Mouse (Mus musculus) liver, embryonic 15.5 days (tissue): ENCODE measurements around the gene Mpig6b. TPM values are rescaled to one million over a fixed set of nuclear protein-coding genes. Genes with fewer than 3 reads are reported as not detected.
A peak's percentile ranks its signal among the peaks of the same experiment; 100 is the strongest.

Experiments
- ATAC-seq: fragments of 200-750 bp; cut with Nextera tagmentation; 2 replicates; pipeline ENCODE4 v1.8.0; 2017; ENCODE audit warnings: moderate number of reproducible peaks, mild to moderate bottlenecking, moderate library complexity; ENCODE audit not compliant: insufficient read depth
- H3K27ac ChIP-seq: fragments of 300-500 bp; sonication (generic); replicated peaks from 2 replicates; pipeline ENCODE4 v1.5.1; 2015; ENCODE audit warnings: mild to moderate bottlenecking, inconsistent platforms
- H3K27me3 ChIP-seq: fragments of 300-500 bp; sonication (generic); 2 replicates; pipeline ENCODE4 v1.6.1; 2015; ENCODE audit warnings: mild to moderate bottlenecking, inconsistent platforms
- H3K36me3 ChIP-seq: fragments of 300-500 bp; sonication (generic); replicated peaks from 2 replicates; pipeline ENCODE4 v1.6.1; 2015; ENCODE audit warnings: moderate library complexity, mild to moderate bottlenecking, inconsistent platforms
- H3K4me1 ChIP-seq: fragments of 300-500 bp; sonication (generic); replicated peaks from 2 replicates; pipeline ENCODE4 v1.6.1; 2015; ENCODE audit warnings: inconsistent platforms
- H3K4me2 ChIP-seq: fragments of 300-500 bp; sonication (generic); 2 replicates; pipeline ENCODE4 v1.6.1; 2015; ENCODE audit warnings: moderate library complexity, mild to moderate bottlenecking, inconsistent platforms
- H3K4me3 ChIP-seq: fragments of 300-500 bp; sonication (generic); replicated peaks from 2 replicates; pipeline ENCODE4 v1.5.1; 2015; ENCODE audit warnings: mild to moderate bottlenecking, inconsistent platforms
- H3K9ac ChIP-seq: fragments of 300-500 bp; sonication (generic); 2 replicates; pipeline ENCODE4 v1.6.1; 2015; ENCODE audit warnings: moderate library complexity, mild to moderate bottlenecking, inconsistent platforms
- H3K9me3 ChIP-seq: fragments of 300-500 bp; sonication (generic); replicated peaks from 2 replicates; pipeline ENCODE4 v1.6.1; 2016; ENCODE audit warnings: inconsistent platforms
- whole genome bisulfite sequencing: fragments of 180-500 bp; shearing (Covaris S2); methylation state at CpG from one replicate; pipeline ENCODE4 v1.1.7; 2015; ENCODE audit warnings: mixed read lengths; ENCODE audit not compliant: insufficient replicate concordance; 5-methylcytosine and 5-hydroxymethylcytosine counted together
- polyA plus RNA-seq: library from polyadenylated mRNA; unstranded; fragments of >200 nt; fragmentation: Nextera tagmentation; extraction: Ambion mirVana; gene quantifications from 2 replicates; pipeline ENCODE4 v1.2.1, GENCODE M21; 2015

Gene Mpig6b
- polyA plus RNA-seq, 1 experiment from 2014 or later = 3.2 TPM

DNA sequence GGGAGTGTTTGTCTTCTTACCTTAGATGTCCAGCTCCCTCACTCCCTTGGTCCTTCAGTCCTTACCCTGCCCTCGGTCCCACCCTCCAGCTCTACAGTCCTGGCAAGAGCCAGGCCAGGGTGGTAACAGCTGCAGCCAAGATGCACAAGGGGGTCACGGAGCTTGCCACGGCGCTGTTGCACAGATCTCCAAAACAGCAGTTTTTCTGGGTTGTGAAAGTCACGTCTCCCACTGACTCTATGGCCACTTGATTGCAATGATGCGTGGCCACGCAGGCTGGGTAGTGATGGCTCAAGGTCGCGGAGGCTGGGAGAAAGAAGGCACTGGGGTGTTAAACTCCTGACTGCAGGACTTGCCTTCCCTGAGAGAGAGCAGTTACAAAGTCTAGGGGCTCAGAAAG lies 5.5 kb upstream of the Mpig6b start:
- peaks cover 52% of the 10 kb centered on the region for H3K27me3 ChIP-seq
- no peak overlapping the region for H3K27ac ChIP-seq
- no peak for ATAC-seq
- peaks cover 14% of the 10 kb centered on the region for H3K4me1 ChIP-seq
- no peak overlapping the region for H3K4me2 ChIP-seq
- no peaks in the 10 kb centered on the region for H3K36me3 ChIP-seq
- no peaks in the 10 kb centered on the region for H3K9me3 ChIP-seq
- H3K9ac ChIP-seq = no peak overlapping the region
- 67% methylated on average over 9 of the region's 9 CpGs for WGBS
- no peak overlapping the region for H3K4me3 ChIP-seq

DNA sequence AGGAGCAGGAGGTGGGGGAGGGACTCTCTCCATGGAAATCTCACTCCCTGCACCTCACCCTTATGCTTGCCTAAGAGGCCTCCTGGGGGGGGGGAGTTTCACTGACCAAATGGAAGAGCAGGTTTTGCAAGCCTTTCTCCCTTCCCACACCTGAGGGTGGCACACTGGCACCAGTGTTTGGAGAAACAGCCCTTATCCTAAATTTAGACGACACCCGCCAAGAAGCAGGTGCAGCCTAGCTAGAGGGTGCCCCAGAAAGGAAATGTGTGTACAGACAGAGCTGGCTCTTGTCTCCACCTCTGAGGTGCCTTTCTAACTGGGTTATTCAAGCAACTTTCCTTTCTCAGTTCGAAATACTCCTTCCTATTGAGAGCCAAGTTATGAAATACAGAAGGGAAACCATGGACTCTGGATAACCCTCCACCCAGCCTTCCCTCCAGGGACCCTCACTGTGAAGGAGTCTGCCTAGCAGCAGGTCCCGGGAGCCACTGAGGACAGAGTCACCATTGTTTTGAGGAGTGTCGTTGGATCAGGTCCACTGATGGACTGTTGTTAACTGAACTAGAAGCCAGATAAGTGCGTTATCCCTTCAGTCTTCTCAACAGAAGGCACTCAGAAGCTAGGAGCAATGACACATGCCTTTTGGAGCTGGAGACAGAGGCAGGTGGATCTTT lies 4.7 kb upstream of the Mpig6b start:
- ATAC-seq = no peak

DNA sequence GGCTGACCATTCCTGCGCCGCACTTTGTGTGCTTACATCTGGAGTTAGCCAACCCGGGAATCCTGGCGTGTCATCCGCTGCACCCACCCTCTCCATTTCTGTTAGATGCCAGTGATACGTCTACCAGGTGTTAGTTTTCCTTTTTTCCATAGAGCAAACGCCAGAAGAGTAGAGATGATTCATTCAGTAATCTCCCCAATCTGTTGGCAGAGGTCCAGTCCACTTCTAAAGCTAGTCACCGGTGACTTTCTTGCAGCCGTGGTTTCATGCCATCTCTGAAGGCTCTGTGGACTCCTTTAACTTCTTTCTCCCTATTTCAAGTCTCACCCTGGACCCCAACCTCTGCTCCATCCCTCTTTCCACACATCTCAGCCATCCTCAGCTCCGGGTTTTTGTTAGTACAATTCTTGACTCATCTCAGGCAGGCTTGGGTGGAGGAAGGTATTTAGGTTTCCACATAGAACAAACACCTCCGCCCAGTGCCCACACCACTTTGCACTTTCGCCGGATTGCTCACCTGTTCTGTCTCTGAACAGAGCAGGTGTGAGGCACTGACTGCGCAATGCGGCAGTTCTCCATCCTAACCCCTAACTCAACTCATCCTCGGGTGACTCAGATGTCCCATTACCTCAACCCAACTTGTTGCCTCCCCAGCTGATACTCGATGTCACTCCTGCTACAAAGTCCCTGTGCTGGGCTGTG lies 2.4 kb upstream of the Mpig6b start:
- no peak overlapping the region for H3K4me3 ChIP-seq
- no peaks in the 10 kb centered on the region for H3K9me3 ChIP-seq
- no peak overlapping the region for H3K9ac ChIP-seq
- H3K27ac ChIP-seq = no peak overlapping the region
- WGBS = 67% methylated on average over 17 of the region's 17 CpGs
- H3K4me2 ChIP-seq = no peak overlapping the region
- H3K27me3 ChIP-seq = peaks cover 75% of the 10 kb centered on the region
- peaks cover 31% of the 10 kb centered on the region for H3K4me1 ChIP-seq
- no peaks in the 10 kb centered on the region for H3K36me3 ChIP-seq
- no peak for ATAC-seq

More for the DNA sequence above, 4.7 kb upstream of the Mpig6b start:
- peaks cover 17% of the 10 kb centered on the region for H3K4me1 ChIP-seq
- no peak overlapping the region for H3K4me2 ChIP-seq
- no peak overlapping the region for H3K4me3 ChIP-seq
- H3K9me3 ChIP-seq = no peaks in the 10 kb centered on the region
- no peak overlapping the region for H3K9ac ChIP-seq
- H3K36me3 ChIP-seq = no peaks in the 10 kb centered on the region
- H3K27me3 ChIP-seq = peaks cover 60% of the 10 kb centered on the region
- WGBS = 33% methylated on average over 6 of the region's 6 CpGs
- H3K27ac ChIP-seq = no peak overlapping the region

DNA sequence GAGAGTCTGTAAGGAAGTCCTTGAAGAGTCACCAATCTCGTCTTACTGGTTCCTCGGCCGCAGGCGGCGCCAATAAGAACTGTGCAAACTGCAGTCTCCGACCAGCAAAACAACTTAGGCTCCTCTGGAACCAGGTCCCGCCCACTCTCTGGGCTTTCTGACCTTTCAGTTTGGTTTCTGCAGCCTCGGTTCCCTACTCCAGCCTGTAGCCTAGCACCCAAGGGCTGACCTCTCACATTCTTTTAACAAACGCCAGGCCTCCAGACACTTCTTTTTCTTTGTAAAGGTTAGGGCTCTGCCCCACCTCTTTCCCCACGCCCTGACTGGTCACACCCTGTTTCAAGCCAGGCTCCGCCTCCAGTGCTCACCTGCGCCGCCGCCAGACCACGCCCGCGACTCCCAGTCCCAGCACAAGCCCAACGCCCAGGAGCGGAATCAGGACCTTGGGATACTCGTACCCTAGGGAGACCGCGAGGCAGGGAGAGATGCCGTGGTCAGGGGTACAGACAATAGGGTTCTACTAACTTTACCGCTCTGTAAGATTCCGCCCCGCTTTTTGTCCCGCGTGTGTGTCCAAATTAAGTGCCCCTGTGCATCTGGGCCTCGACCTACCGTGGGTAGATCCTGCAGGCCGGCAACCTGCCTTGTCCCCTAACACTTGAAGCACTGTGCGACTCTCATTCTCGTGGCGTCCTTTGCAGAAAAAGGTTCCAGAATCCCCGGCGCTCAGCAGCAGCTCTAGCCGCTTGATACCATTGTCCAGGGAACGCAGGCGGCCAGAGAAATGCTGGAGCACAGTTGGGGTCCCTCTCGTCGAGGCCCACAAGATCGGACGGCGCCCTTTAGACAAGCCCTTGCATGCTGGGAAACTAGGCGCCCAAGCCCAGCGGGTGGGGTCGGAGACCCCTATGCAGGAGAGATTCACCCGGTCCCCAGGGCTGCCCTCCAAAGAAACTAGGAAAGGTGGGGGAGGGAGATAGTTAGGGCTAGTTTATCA lies 735 bp downstream of the Mpig6b start, which contains the start of gene Ly6g6c:
Gene Ly6g6c, plus strand, starts transcription at position 438 of the 997 bp plus-strand sequence.
- Histone ChIP-seq H3K4me2 (peak within 1 kb of the TSS; percentile 71), H3K4me3 (peak within 1 kb of the TSS; percentile 37), H3K9me3 (no peaks in the 10 kb centered on the region), H3K27ac (no peak within 1 kb of the TSS), H3K4me1 (peaks cover 38% of the 10 kb centered on the region), H3K36me3 (no peaks in the 10 kb centered on the region), H3K9ac (no peak within 1 kb of the TSS; the same call in 1 of the 2 replicates), H3K27me3 (peaks cover 81% of the 10 kb centered on the region)
- under 1% methylated on average over 48 of the region's 48 CpGs for WGBS
- 0 out of 2 replicates have a peak, but pooled peaks have one; percentile 14 for ATAC-seq

DNA sequence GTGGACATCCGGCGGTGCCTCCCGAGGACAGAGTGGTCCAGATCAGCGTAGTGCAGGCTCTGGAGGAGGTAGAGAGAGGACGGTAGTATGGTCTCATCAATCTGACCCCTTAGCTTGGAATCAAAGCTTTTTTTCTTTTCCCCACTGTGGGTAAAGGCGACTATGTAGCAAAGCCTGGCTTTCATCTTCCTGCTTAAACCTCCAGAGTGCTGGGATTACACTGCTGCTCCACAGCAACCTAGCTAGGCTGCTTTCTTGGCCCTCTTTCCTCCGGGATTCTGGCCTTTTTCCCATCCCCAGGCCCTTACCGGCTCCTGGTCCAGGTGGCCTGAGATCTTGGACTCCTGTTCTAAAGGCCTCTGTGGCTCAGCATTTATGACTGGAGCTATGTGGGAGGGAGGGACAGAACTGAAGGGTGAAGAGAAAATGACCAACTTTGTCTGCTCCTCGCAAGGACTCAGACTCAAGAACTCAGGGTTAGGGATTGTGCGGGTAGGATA lies 1.6 kb downstream of the Mpig6b start:
- 28% methylated on average over 10 of the region's 10 CpGs for WGBS
- Histone ChIP-seq H3K27ac (no peak overlapping the region), H3K4me3 (peak overlapping the region; percentile 37)

DNA sequence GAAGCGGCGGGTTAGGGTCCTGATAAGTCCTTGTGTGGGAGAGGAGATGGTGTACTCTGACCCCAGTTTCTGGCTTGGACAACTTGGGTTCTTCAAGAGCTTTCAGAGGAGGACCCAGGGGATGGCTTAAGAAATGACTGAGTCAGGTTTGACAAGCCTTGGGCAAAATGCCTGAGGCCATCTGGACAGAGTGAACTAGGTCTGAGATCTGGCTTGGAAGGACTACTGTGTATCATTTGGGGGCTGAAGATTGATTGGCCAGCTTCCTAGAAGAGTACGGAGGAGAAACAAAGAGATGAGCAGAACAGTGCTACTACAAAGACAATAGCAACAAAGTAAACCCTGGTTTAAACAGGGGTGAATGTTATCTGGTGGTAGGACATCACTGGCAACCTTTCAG lies 2.5 kb downstream of the Mpig6b start:
- Histone ChIP-seq H3K27ac (no peak overlapping the region), H3K27me3 (peaks cover 75% of the 10 kb centered on the region), H3K9me3 (no peaks in the 10 kb centered on the region), H3K4me1 (peaks cover 56% of the 10 kb centered on the region), H3K4me3 (no peak overlapping the region), H3K4me2 (no peak overlapping the region), H3K36me3 (peaks cover 1% of the 10 kb centered on the region), H3K9ac (no peak overlapping the region)
- ATAC-seq = no peak
- 68% methylated on average over 3 of the region's 3 CpGs for WGBS

More for the DNA sequence above, 1.6 kb downstream of the Mpig6b start:
- peaks cover 46% of the 10 kb centered on the region for H3K4me1 ChIP-seq
- ATAC-seq = no peak
- no peaks in the 10 kb centered on the region for H3K36me3 ChIP-seq
- H3K4me2 ChIP-seq = peak overlapping the region; percentile 71
- no peak overlapping the region for H3K9ac ChIP-seq
- peaks cover 85% of the 10 kb centered on the region for H3K27me3 ChIP-seq
- H3K9me3 ChIP-seq = no peaks in the 10 kb centered on the region

DNA sequence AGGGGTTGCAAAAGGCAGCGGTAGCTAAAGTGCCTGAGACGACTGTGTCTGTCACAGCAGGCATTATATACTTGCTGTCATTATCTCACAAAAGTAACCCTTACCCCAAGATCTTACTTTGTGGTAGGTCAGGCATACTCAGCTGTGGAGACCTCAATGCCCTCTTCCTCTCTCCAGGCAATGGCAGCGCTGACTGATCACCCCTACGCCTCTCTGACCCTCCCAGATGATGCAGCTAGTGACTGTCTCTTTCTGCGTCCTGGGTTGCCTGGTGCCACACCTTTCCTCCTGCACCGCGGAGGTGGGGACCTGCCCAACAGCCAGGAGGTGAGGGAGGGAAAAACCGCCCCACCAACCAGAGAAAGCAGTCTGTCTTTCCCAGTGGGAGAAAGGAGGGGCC lies 4.7 kb downstream of the Mpig6b start:
- peaks cover 53% of the 10 kb centered on the region for H3K27me3 ChIP-seq
- H3K4me1 ChIP-seq = peaks cover 65% of the 10 kb centered on the region
- H3K4me2 ChIP-seq = no peak overlapping the region
- H3K36me3 ChIP-seq = peaks cover 21% of the 10 kb centered on the region
- WGBS = 77% methylated on average over 8 of the region's 8 CpGs
- H3K4me3 ChIP-seq = no peak overlapping the region
- ATAC-seq = no peak
- H3K9me3 ChIP-seq = no peaks in the 10 kb centered on the region
- no peak overlapping the region for H3K27ac ChIP-seq
- H3K9ac ChIP-seq = no peak overlapping the region

DNA sequence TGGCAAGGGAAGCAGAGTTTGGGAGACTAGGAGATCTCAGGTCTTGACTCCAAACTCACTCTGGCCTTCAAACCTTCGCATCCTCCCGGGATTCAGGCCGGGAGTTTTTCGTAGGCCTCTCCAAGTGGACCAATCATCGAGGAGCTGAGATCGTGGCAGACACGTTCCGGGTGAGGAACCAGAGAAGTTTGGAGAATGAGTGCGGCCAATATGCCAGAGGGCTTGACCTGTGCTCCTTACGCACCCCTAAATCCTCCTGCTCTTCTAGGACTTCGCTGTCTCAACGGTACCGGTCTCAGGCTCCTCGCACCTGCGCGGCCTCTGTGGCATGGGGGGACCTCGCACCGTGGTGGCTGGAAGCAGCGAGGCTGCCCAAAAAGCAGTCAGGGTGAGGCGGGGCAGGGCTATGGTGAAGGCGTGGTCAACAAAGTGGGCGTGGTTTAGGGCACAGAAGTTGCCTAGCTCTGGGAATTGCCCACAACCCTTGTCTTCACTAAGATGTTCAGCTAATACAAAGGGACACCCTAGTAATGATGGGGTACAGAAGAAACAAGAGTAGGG lies 5.2 kb downstream of the Mpig6b start:
- Histone ChIP-seq H3K36me3 (peaks cover 26% of the 10 kb centered on the region), H3K9me3 (no peaks in the 10 kb centered on the region), H3K27me3 (peaks cover 49% of the 10 kb centered on the region), H3K4me3 (no peak overlapping the region), H3K4me1 (peaks cover 66% of the 10 kb centered on the region), H3K9ac (no peak overlapping the region), H3K27ac (no peak overlapping the region), H3K4me2 (no peak overlapping the region)
- WGBS = 67% methylated on average over 22 of the region's 22 CpGs
- ATAC-seq = no peak

DNA sequence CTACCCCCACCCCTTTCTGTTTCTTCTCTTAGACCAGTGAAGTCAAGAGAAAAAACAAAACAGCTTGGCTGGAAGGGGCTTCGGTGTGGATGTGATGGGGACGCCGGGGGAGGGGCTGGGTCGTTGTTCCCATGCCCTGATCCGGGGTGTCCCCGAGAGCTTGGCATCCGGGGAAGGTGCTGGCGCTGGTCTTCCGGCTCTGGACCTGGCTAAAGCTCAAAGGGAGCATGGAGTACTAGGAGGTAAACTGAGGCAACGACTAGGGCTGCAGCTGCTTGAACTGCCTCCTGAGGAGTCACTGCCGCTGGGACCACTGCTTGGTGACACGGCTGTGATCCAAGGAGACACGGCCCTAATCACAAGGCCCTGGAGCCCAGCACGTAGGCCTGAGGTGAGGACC lies 5.9 kb downstream of the Mpig6b start:
- no peak overlapping the region for H3K9ac ChIP-seq

More for the DNA sequence above, 5.9 kb downstream of the Mpig6b start:
- Histone ChIP-seq H3K4me3 (peak overlapping the region; percentile 58), H3K27me3 (peaks cover 41% of the 10 kb centered on the region), H3K4me1 (peaks cover 64% of the 10 kb centered on the region), H3K27ac (no peak overlapping the region), H3K36me3 (peaks cover 33% of the 10 kb centered on the region), H3K4me2 (peak overlapping the region; percentile 88), H3K9me3 (no peaks in the 10 kb centered on the region)
- ATAC-seq = no peak
- 43% methylated on average over 14 of the region's 14 CpGs for WGBS
